Mouse (Mus musculus): Measurements from ENCODE around the gene Pdia5. TPM values are rescaled to one million over a fixed set of nuclear protein-coding genes. Genes with fewer than 3 reads are reported as not detected.

The Pdia5 gene
- polyA plus RNA-seq (2015; fragmentation: Nextera tagmentation; extraction: Ambion mirVana): 15.2 and 19.6 TPM in 2 replicates

GRCm38 (mm10) chr16:35490231-35491070 is at the start of gene Pdia5:
TSS of gene Pdia5 (minus strand) at chr16:35490873.
- WGBS: 0% methylated on average over 65 of the region's 66 CpGs
- H3K9me3 ChIP-seq (replicated peaks): no peaks in the 10 kb centered on the region
- H3K4me1 ChIP-seq: peaks cover 27% of the 10 kb centered on the region
- no peaks in the 10 kb centered on the region for H3K27me3 ChIP-seq (replicated peaks)
- peak within 1 kb of the TSS; percentile 66 for H3K9ac ChIP-seq (replicated peaks)
- H3K4me3 ChIP-seq (replicated peaks): peak within 1 kb of the TSS; percentile 89
- H3K4me2 ChIP-seq: peak within 1 kb of the TSS; percentile 97
- H3K27ac ChIP-seq (replicated peaks): 0 out of 2 replicates have a peak within 1 kb of the TSS, but pooled peaks have one; percentile 37
- ATAC-seq (ENCODE audit: low FRiP score): peak; percentile 96
- no peaks in the 10 kb centered on the region for H3K36me3 ChIP-seq

GRCm38 (mm10) chr16:35539041-35539440 is 48.4 kb upstream of the Pdia5 start:
- no peak overlapping the region for H3K4me3 ChIP-seq (replicated peaks)
- H3K36me3 ChIP-seq: no peaks in the 10 kb centered on the region
- no peaks in the 10 kb centered on the region for H3K9me3 ChIP-seq (replicated peaks)
- ATAC-seq (ENCODE audit: low FRiP score): no peak
- H3K27me3 ChIP-seq (replicated peaks): peaks cover 13% of the 10 kb centered on the region; the same call in 1 of the 2 replicates
- peaks cover 33% of the 10 kb centered on the region for H3K4me1 ChIP-seq
- 52% methylated on average over 10 of the region's 10 CpGs for WGBS
- H3K9ac ChIP-seq (replicated peaks): no peak overlapping the region
- H3K4me2 ChIP-seq: no peak overlapping the region
- no peak overlapping the region for H3K27ac ChIP-seq (replicated peaks)

- Histone ChIP-seq H3K4me2 (no peak overlapping the region), H3K27ac (replicated peaks) (no peak overlapping the region), H3K9ac (replicated peaks) (no peak overlapping the region), H3K4me3 (replicated peaks) (no peak overlapping the region), H3K9me3 (replicated peaks) (no peaks in the 10 kb centered on the region), H3K36me3 (no peaks in the 10 kb centered on the region), H3K4me1 (peaks cover 26% of the 10 kb centered on the region), H3K27me3 (replicated peaks) (peaks cover 13% of the 10 kb centered on the region; the same call in 1 of the 2 replicates)
- ATAC-seq (ENCODE audit: low FRiP score): no peak
- 82% methylated on average over 8 of the region's 8 CpGs for WGBS
Observed at GRCm38 (mm10) chr16:35537651-35538050, 47.0 kb upstream of the Pdia5 start.

- WGBS: 81% methylated on average over 3 of the region's 3 CpGs
- no peak for ATAC-seq (ENCODE audit: low FRiP score)
Observed at GRCm38 (mm10) chr16:35534630-35535029, 44.0 kb upstream of the Pdia5 start.

GRCm38 (mm10) chr16:35524200-35524599 is 33.5 kb upstream of the Pdia5 start:
- Histone ChIP-seq H3K9me3 (replicated peaks) (no peaks in the 10 kb centered on the region), H3K4me1 (0 out of 2 replicates have a peak, but pooled peaks cover 2% of the 10 kb centered on the region), H3K27me3 (replicated peaks) (no peaks in the 10 kb centered on the region), H3K36me3 (no peaks in the 10 kb centered on the region), H3K4me2 (no peak overlapping the region), H3K4me3 (replicated peaks) (no peak overlapping the region), H3K9ac (replicated peaks) (no peak overlapping the region), H3K27ac (replicated peaks) (no peak overlapping the region)
- no peak for ATAC-seq (ENCODE audit: low FRiP score)
- 64% methylated on average over 4 of the region's 4 CpGs for WGBS

More at GRCm38 (mm10) chr16:35534630-35535029, 44.0 kb upstream of the Pdia5 start:
- Histone ChIP-seq H3K4me2 (no peak overlapping the region), H3K4me1 (peaks cover under 1% of the 10 kb centered on the region), H3K36me3 (no peaks in the 10 kb centered on the region), H3K9me3 (replicated peaks) (no peaks in the 10 kb centered on the region), H3K4me3 (replicated peaks) (no peak overlapping the region), H3K27ac (replicated peaks) (no peak overlapping the region), H3K9ac (replicated peaks) (no peak overlapping the region), H3K27me3 (replicated peaks) (peaks cover 12% of the 10 kb centered on the region; the same call in 1 of the 2 replicates)

GRCm38 (mm10) chr16:35519245-35519644 is 28.6 kb upstream of the Pdia5 start:
- no peak for ATAC-seq (ENCODE audit: low FRiP score)

GRCm38 (mm10) chr16:35517976-35518951 is 27.6 kb upstream of the Pdia5 start:
- 42% methylated on average over 23 of the region's 23 CpGs for WGBS
- H3K36me3 ChIP-seq: no peaks in the 10 kb centered on the region
- H3K4me1 ChIP-seq: peaks cover 25% of the 10 kb centered on the region
- H3K4me3 ChIP-seq (replicated peaks): no peak overlapping the region
- H3K27me3 ChIP-seq (replicated peaks): no peaks in the 10 kb centered on the region
- no peak overlapping the region for H3K27ac ChIP-seq (replicated peaks)
- no peak overlapping the region for H3K9ac ChIP-seq (replicated peaks)
- no peaks in the 10 kb centered on the region for H3K9me3 ChIP-seq (replicated peaks)
- H3K4me2 ChIP-seq: peak overlapping the region; percentile 17; the same call in 1 of the 2 replicates
- peak; percentile 65; the same call in 1 of the 2 replicates for ATAC-seq (ENCODE audit: low FRiP score)

More at GRCm38 (mm10) chr16:35519245-35519644, 28.6 kb upstream of the Pdia5 start:
- Histone ChIP-seq H3K27me3 (replicated peaks) (no peaks in the 10 kb centered on the region), H3K4me3 (replicated peaks) (no peak overlapping the region), H3K4me2 (no peak overlapping the region), H3K9me3 (replicated peaks) (no peaks in the 10 kb centered on the region), H3K36me3 (no peaks in the 10 kb centered on the region), H3K4me1 (peaks cover 25% of the 10 kb centered on the region), H3K9ac (replicated peaks) (no peak overlapping the region), H3K27ac (replicated peaks) (no peak overlapping the region)
- 58% methylated on average over 7 of the region's 7 CpGs for WGBS

DNA sequence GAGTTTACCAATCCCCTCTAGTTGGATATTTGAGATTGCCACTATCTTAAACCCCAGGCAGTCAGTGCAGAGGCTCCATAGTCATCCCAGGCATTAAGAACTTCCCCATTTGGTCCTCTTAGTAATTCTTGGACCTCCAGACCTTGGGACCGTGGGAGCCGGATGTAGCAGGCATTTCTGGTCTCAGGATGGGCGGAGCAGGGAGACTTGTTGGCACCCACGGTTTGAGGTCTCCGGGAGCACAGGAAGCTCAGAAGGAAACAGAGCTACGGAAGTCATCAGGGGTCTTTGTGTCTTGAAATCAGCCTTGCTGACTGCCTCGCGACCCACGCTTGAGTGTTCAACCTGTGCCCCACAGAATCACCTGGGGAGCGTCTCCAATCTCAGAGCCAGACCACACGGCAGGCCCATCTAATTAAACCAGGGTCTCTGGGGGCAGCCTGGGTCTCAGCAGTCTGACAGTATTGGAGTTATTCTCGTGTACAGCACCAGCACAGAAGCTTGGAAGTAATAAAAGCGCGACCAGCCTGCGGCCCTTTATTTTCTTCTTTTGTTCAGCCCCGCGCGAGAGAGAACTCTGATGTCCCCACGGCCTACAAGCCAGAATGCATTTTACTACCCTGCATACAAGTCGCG is 25.4 kb upstream of the Pdia5 start:
- peak overlapping the region; percentile 25 for H3K4me2 ChIP-seq
- 28% methylated on average over 21 of the region's 21 CpGs for WGBS
- no peak overlapping the region for H3K27ac ChIP-seq (replicated peaks)
- H3K9ac ChIP-seq (replicated peaks): no peak overlapping the region
- peaks cover 25% of the 10 kb centered on the region for H3K4me1 ChIP-seq
- H3K4me3 ChIP-seq (replicated peaks): no peak overlapping the region
- ATAC-seq (ENCODE audit: low FRiP score): no peak
- no peaks in the 10 kb centered on the region for H3K36me3 ChIP-seq
- H3K9me3 ChIP-seq (replicated peaks): no peaks in the 10 kb centered on the region
- H3K27me3 ChIP-seq (replicated peaks): no peaks in the 10 kb centered on the region

DNA sequence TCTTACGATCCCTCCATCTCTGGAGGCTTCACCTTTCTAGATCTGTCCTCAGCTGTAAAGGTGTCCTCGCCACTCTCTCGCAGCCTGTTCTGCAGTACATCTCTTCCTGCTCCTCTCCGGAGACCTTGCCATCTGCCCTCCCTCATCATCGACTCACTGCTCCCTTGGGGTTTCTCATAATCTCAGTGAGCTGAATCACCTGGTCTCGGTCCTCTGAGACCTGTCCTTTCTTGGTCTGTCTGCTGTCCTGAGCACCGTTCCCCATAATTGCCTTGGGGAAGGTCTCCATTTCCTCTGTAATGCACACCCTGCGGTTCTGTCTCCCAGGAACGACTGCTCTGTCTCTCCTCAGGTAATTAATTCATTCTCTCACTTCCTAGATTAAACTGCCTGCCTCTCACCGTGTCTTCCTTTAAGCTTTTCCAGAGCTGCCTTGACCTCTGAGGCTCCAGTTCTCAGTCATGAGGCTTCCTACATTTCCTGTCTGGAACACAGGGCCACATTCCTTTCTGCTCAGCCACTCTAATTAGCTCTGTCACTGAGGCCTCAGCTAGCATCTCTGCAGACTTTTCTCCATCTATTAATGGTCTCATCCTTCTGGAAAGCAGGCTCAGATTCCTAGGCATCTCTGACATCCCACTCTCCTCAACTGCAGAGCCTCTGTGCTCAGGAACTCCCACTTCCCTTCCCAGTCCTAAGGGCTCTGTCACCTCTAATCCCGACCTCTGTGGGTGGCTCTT is 18.8 kb upstream of the Pdia5 start:
- no peak overlapping the region for H3K27ac ChIP-seq (replicated peaks)
- H3K4me1 ChIP-seq: no peaks in the 10 kb centered on the region
- 49% methylated on average over 11 of the region's 11 CpGs for WGBS
- no peaks in the 10 kb centered on the region for H3K9me3 ChIP-seq (replicated peaks)
- H3K9ac ChIP-seq (replicated peaks): no peak overlapping the region
- H3K27me3 ChIP-seq (replicated peaks): no peaks in the 10 kb centered on the region
- H3K4me3 ChIP-seq (replicated peaks): no peak overlapping the region
- ATAC-seq (ENCODE audit: low FRiP score): no peak
- no peaks in the 10 kb centered on the region for H3K36me3 ChIP-seq
- no peak overlapping the region for H3K4me2 ChIP-seq

DNA sequence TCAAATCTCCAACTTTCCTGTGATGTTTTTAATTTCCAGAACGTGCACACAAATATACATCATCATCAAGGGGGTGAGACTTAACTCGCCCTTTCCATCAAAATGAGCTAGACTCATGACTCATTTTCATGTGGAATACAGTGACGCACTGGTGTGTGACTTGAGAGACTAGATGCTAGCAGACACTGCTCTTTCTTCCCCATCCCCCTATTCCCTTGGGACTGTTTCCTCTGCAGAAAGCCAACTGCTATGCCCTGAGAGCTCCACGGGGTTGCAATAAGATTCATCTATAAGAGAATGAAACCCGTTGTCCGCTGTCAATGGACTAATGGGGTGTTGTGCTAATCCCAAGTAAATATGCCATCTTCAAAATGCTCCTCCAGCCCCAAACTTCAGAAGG is 17.9 kb upstream of the Pdia5 start:
- Histone ChIP-seq H3K9me3 (replicated peaks) (no peaks in the 10 kb centered on the region), H3K4me3 (replicated peaks) (no peak overlapping the region), H3K4me2 (no peak overlapping the region), H3K27me3 (replicated peaks) (no peaks in the 10 kb centered on the region), H3K36me3 (no peaks in the 10 kb centered on the region), H3K9ac (replicated peaks) (no peak overlapping the region), H3K27ac (replicated peaks) (no peak overlapping the region), H3K4me1 (no peaks in the 10 kb centered on the region)
- WGBS: 82% methylated on average over 6 of the region's 6 CpGs
- no peak for ATAC-seq (ENCODE audit: low FRiP score)

Measured in neural tube, embryonic 15.5 days (tissue).